Mouse (Mus musculus) embryonic facial prominence, embryonic 10.5 days (tissue): ENCODE data around the gene Prim2. TPM values are rescaled to one million over a fixed set of nuclear protein-coding genes. Genes with fewer than 3 reads are reported as not detected.
"Not testable (repeated sequence)": the region's sequence is repeated elsewhere in the genome, so short reads cannot be mapped to it uniquely, and the experiment has no call there.

Experiments
- DNase-seq: peaks from one replicate; pipeline ENCODE4 v3.0.0-alpha.2; 2017; ENCODE audit warnings: low spot score
- H3K27ac ChIP-seq: fragments of 300-500 bp; sonication (generic); replicated peaks from 2 replicates; pipeline ENCODE4 v1.5.1; 2016; ENCODE audit warnings: mild to moderate bottlenecking
- H3K27me3 ChIP-seq: fragments of 300-500 bp; sonication (generic); replicated peaks from 2 replicates; pipeline ENCODE4 v1.6.1; 2016; ENCODE audit warnings: low read depth, mild to moderate bottlenecking; ENCODE audit not compliant: poor library complexity, severe bottlenecking
- H3K36me3 ChIP-seq: fragments of 300-500 bp; sonication (generic); replicated peaks from 2 replicates; pipeline ENCODE4 v1.6.1; 2016; ENCODE audit warnings: mild to moderate bottlenecking, moderate library complexity
- H3K4me1 ChIP-seq: fragments of 300-500 bp; sonication (generic); 2 replicates; pipeline ENCODE4 v1.6.1; 2016
- H3K4me3 ChIP-seq: fragments of 300-500 bp; sonication (generic); 2 replicates; pipeline ENCODE4 v1.5.1; 2016; ENCODE audit warnings: mild to moderate bottlenecking, moderate library complexity
- H3K9me3 ChIP-seq: fragments of 300-500 bp; sonication (generic); 2 replicates; pipeline ENCODE4 v1.6.1; 2016; ENCODE audit warnings: mild to moderate bottlenecking
- WGBS: fragments of 180-500 bp; shearing (Covaris S2); methylation state at CpG from one replicate; pipeline ENCODE4 v1.1.7; 2016; 5-methylcytosine and 5-hydroxymethylcytosine counted together
- polyA plus RNA-seq: library from polyadenylated mRNA; unstranded; fragments of >200 nt; fragmentation: Nextera tagmentation; extraction: Ambion mirVana; gene quantifications from 2 replicates; pipeline ENCODE4 v1.2.1, GENCODE M21; 2016

Gene Prim2
- polyA plus RNA-seq, 1 experiment from 2014 or later, result 55.5 TPM

- WGBS, result 87% methylated on average over 4 of the region's 4 CpGs
- no peak for DNase-seq
- Histone ChIP-seq H3K4me1 (no peaks in the 10 kb centered on the region), H3K27me3 (no peaks in the 10 kb centered on the region), H3K9me3 (no peaks in the 10 kb centered on the region), H3K36me3 (peaks cover 75% of the 10 kb centered on the region), H3K27ac (no peak overlapping the region), H3K4me3 (no peak overlapping the region)
Measured at GRCm38 (mm10) chr1:33647661-33648060, 21.9 kb downstream of the Prim2 start.

GRCm38 (mm10) chr1:33647173-33647572 is 22.4 kb downstream of the Prim2 start:
- Histone ChIP-seq H3K9me3 (no peaks in the 10 kb centered on the region), H3K27me3 (no peaks in the 10 kb centered on the region), H3K36me3 (peaks cover 75% of the 10 kb centered on the region), H3K4me3 (no peak overlapping the region), H3K4me1 (no peaks in the 10 kb centered on the region), H3K27ac (no peak overlapping the region)
- 85% methylated on average over 4 of the region's 4 CpGs for whole genome bisulfite sequencing
- DNase-seq, result no peak

- peaks cover 75% of the 10 kb centered on the region for H3K36me3 ChIP-seq
- no peak for DNase-seq
- WGBS, result 92% methylated on average over 1 of the region's 1 CpGs
- no peaks in the 10 kb centered on the region for H3K27me3 ChIP-seq
- H3K4me1 ChIP-seq, result no peaks in the 10 kb centered on the region
- H3K27ac ChIP-seq, result no peak overlapping the region
- H3K9me3 ChIP-seq, result no peaks in the 10 kb centered on the region
- H3K4me3 ChIP-seq, result no peak overlapping the region
Measured at GRCm38 (mm10) chr1:33645689-33646088, 23.9 kb downstream of the Prim2 start.

- H3K36me3 ChIP-seq, result peaks cover 75% of the 10 kb centered on the region
- no peaks in the 10 kb centered on the region for H3K4me1 ChIP-seq
- WGBS, result 94% methylated on average over 2 of the region's 2 CpGs
- no peak for DNase-seq
- peaks cover 2% of the 10 kb centered on the region; the same call in 1 of the 2 replicates for H3K9me3 ChIP-seq
- no peak overlapping the region for H3K27ac ChIP-seq
- no peak overlapping the region for H3K4me3 ChIP-seq
- no peaks in the 10 kb centered on the region for H3K27me3 ChIP-seq
Measured at GRCm38 (mm10) chr1:33641139-33641538, 28.5 kb downstream of the Prim2 start.

GRCm38 (mm10) chr1:33640089-33640488 is 29.5 kb downstream of the Prim2 start:
- no peak for DNase-seq
- Histone ChIP-seq H3K4me1 (no peaks in the 10 kb centered on the region), H3K4me3 (no peak overlapping the region), H3K27me3 (no peaks in the 10 kb centered on the region), H3K36me3 (peaks cover 74% of the 10 kb centered on the region), H3K9me3 (peaks cover 2% of the 10 kb centered on the region; the same call in 1 of the 2 replicates), H3K27ac (no peak overlapping the region)
- 94% methylated on average over 5 of the region's 5 CpGs for WGBS

- Histone ChIP-seq H3K9me3 (peaks cover 2% of the 10 kb centered on the region; the same call in 1 of the 2 replicates), H3K27me3 (no peaks in the 10 kb centered on the region), H3K27ac (no peak overlapping the region), H3K36me3 (peaks cover 78% of the 10 kb centered on the region), H3K4me3 (no peak overlapping the region), H3K4me1 (no peaks in the 10 kb centered on the region)
- 92% methylated on average over 7 of the region's 7 CpGs for WGBS
- no peak for DNase-seq
Measured at GRCm38 (mm10) chr1:33639234-33639633, 30.4 kb downstream of the Prim2 start.

- 95% methylated on average over 14 of the region's 14 CpGs for WGBS
Measured at GRCm38 (mm10) chr1:33637827-33638226, 31.8 kb downstream of the Prim2 start.

GRCm38 (mm10) chr1:33636421-33637195 is 33.0 kb downstream of the Prim2 start:
- no peak overlapping the region for H3K4me3 ChIP-seq
- peaks cover 2% of the 10 kb centered on the region; the same call in 1 of the 2 replicates for H3K9me3 ChIP-seq
- whole genome bisulfite sequencing, result 88% methylated on average over 10 of the region's 10 CpGs

More at GRCm38 (mm10) chr1:33637827-33638226, 31.8 kb downstream of the Prim2 start:
- Histone ChIP-seq H3K27ac (no peak overlapping the region), H3K4me1 (no peaks in the 10 kb centered on the region), H3K27me3 (no peaks in the 10 kb centered on the region), H3K9me3 (peaks cover 2% of the 10 kb centered on the region; the same call in 1 of the 2 replicates), H3K4me3 (no peak overlapping the region), H3K36me3 (peaks cover 80% of the 10 kb centered on the region)
- no peak for DNase-seq

GRCm38 (mm10) chr1:33631002-33631618 is 38.5 kb downstream of the Prim2 start:
- H3K36me3 ChIP-seq, result peaks cover 77% of the 10 kb centered on the region
- DNase-seq, H3K4me3 ChIP-seq, H3K9me3 ChIP-seq, H3K27me3 ChIP-seq, H3K27ac ChIP-seq, H3K4me1 ChIP-seq: not testable (repeated sequence)
- WGBS, result 87% methylated on average over 1 of the region's 1 CpGs

More at GRCm38 (mm10) chr1:33636421-33637195, 33.0 kb downstream of the Prim2 start:
- DNase-seq, result no peak
- no peaks in the 10 kb centered on the region for H3K27me3 ChIP-seq
- no peak overlapping the region for H3K27ac ChIP-seq
- no peaks in the 10 kb centered on the region for H3K4me1 ChIP-seq
- peaks cover 80% of the 10 kb centered on the region for H3K36me3 ChIP-seq

GRCm38 (mm10) chr1:33627803-33628202 is 41.8 kb downstream of the Prim2 start:
- DNase-seq, result no peak
- no peak overlapping the region for H3K4me3 ChIP-seq
- H3K9me3 ChIP-seq, result no peaks in the 10 kb centered on the region
- H3K4me1 ChIP-seq, result no peaks in the 10 kb centered on the region
- WGBS, result 92% methylated on average over 6 of the region's 6 CpGs
- peaks cover 86% of the 10 kb centered on the region for H3K36me3 ChIP-seq
- H3K27ac ChIP-seq, result no peak overlapping the region
- H3K27me3 ChIP-seq, result no peaks in the 10 kb centered on the region

GRCm38 (mm10) chr1:33627070-33627469 is 42.5 kb downstream of the Prim2 start:
- Histone ChIP-seq H3K4me1 (no peaks in the 10 kb centered on the region), H3K4me3 (no peak overlapping the region), H3K9me3 (no peaks in the 10 kb centered on the region), H3K27me3 (no peaks in the 10 kb centered on the region), H3K36me3 (peaks cover 86% of the 10 kb centered on the region), H3K27ac (no peak overlapping the region)
- no peak for DNase-seq
- 91% methylated on average over 2 of the region's 2 CpGs for WGBS

- H3K36me3 ChIP-seq, result peaks cover 82% of the 10 kb centered on the region
- H3K4me3 ChIP-seq, result no peak overlapping the region
- no peak for DNase-seq
- no peaks in the 10 kb centered on the region for H3K9me3 ChIP-seq
- H3K4me1 ChIP-seq, result no peaks in the 10 kb centered on the region
- H3K27me3 ChIP-seq, result no peaks in the 10 kb centered on the region
- no peak overlapping the region for H3K27ac ChIP-seq
- WGBS, result 94% methylated on average over 6 of the region's 6 CpGs
Measured at GRCm38 (mm10) chr1:33624900-33625299, 44.7 kb downstream of the Prim2 start.

GRCm38 (mm10) chr1:33624441-33624840 is 45.2 kb downstream of the Prim2 start:
- no peak for DNase-seq
- Histone ChIP-seq H3K4me3 (no peak overlapping the region), H3K27ac (no peak overlapping the region), H3K27me3 (no peaks in the 10 kb centered on the region), H3K4me1 (no peaks in the 10 kb centered on the region), H3K36me3 (peaks cover 77% of the 10 kb centered on the region), H3K9me3 (no peaks in the 10 kb centered on the region)
- WGBS, result 92% methylated on average over 4 of the region's 4 CpGs
